Mouse (Mus musculus): ENCODE results near the gene Sqstm1. TPM values are rescaled to one million over a fixed set of nuclear protein-coding genes. Genes with fewer than 3 reads are reported as not detected.

The Sqstm1 gene
- polyA plus RNA-seq, 1 experiment from 2014 or later, result 131 TPM

DNA sequence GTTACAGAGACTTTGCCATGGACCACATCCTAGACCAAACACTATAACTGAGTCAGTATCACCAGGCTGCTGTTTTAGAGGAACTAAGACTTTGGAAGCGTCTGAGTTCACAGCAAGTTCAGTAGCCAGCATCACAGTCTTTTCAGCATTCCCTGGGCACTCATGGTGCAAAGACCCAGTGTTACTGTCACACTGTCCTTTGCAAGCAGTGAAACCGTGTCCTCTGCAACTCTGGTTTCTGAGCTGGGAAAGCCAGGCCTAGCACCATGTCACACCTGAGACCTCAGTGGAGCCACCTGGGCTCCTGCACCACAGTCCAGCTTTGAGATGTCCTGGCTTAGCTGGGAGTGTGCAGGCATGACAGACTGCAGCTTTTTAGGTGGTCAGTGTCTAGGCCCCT lies 11.7 kb downstream of the Sqstm1 start:
- no peak overlapping the region for H3K4me3 ChIP-seq
- H3K9me3 ChIP-seq, result no peaks in the 10 kb centered on the region
- no peaks in the 10 kb centered on the region for H3K27me3 ChIP-seq (replicated peaks; ENCODE audit: low read depth, poor library complexity, severe bottlenecking)
- no peak for DNase-seq (ENCODE audit: low spot score)
- 89% methylated on average over 2 of the region's 2 CpGs for WGBS
- H3K36me3 ChIP-seq (replicated peaks), result peaks cover 98% of the 10 kb centered on the region
- H3K4me1 ChIP-seq, result no peaks in the 10 kb centered on the region
- H3K27ac ChIP-seq (replicated peaks), result no peak overlapping the region

DNA sequence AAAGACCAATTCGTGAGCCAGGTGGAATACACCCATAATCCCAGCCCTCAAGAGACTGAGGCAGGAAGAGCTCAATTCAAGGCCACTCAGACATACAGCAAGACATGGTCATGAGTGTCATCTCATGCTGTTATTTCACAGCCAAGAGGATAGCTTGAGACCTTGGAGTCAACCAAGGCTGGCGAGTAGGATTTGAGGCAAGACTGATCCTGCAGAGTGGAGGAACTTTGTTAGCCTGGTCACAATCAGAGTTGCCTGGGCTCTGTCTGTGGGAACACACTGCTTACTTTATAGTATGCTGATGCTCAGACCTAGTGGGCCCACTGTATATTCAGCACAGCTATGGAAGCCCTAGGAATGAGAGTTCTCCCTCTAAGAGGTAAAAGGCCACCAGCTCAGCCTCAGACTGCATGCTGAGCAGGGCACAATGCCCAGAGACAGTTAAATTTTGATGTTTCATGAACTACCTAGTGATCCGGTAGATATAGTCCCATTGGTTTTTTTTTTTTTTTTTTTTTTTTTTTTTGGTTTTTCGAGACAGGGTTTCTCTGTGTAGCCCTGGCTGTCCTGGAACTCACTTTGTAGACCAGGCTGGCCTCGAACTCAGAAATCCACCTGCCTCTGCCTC lies 12.3 kb downstream of the Sqstm1 start:
- Histone ChIP-seq H3K4me3 (no peak overlapping the region), H3K27ac (replicated peaks) (no peak overlapping the region), H3K9me3 (no peaks in the 10 kb centered on the region), H3K36me3 (replicated peaks) (peaks cover 95% of the 10 kb centered on the region), H3K27me3 (replicated peaks; ENCODE audit: low read depth, poor library complexity, severe bottlenecking) (no peaks in the 10 kb centered on the region), H3K4me1 (no peaks in the 10 kb centered on the region)
- 95% methylated on average over 4 of the region's 5 CpGs for WGBS
- no peak for DNase-seq (ENCODE audit: low spot score)

DNA sequence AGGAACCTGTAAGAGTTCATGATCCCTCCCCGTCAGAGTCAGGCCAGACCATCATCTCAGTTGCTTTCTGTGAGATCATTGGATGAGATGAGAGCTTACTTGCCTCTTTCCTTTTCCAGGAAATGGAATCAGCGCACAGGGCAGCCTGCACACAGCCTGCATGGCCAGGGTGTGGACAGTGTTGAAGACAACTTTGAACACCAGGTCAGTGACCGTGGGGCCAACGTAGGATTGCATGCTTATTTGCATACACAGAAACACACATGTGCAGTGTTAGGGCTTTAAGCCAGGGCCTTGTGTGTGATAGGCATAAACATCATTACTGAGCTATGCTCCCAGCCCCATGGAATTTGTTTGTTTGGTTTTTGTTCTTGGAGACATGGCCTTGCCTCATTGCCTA lies 13.1 kb downstream of the Sqstm1 start:
- 92% methylated on average over 4 of the region's 4 CpGs for WGBS
- DNase-seq (ENCODE audit: low spot score), result no peak
- Histone ChIP-seq H3K27me3 (replicated peaks; ENCODE audit: low read depth, poor library complexity, severe bottlenecking) (no peaks in the 10 kb centered on the region), H3K27ac (replicated peaks) (no peak overlapping the region), H3K4me1 (no peaks in the 10 kb centered on the region), H3K9me3 (no peaks in the 10 kb centered on the region), H3K4me3 (no peak overlapping the region), H3K36me3 (replicated peaks) (peaks cover 86% of the 10 kb centered on the region)

DNA sequence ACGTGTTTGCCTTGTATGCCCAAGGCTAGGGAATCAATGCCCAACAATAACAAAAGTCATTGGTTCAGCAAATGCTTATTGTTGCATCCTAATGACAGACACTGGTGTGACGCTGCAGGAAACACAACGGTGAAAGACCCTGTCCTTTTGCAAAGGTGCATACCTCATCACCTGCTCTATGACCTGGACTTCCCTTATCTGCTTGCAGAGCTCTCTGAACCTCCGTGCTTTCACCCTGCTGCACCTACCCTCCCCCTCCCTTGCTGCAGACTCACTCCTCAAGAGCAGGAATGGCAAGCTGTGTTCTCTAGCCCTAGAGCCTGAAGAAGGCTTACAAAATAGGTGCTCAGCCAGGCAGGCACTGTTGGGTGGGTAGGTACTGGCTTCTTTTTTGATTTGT lies 15.8 kb downstream of the Sqstm1 start:
- H3K4me1 ChIP-seq, result no peaks in the 10 kb centered on the region
- H3K9me3 ChIP-seq, result no peaks in the 10 kb centered on the region
- H3K27me3 ChIP-seq (replicated peaks; ENCODE audit: low read depth, poor library complexity, severe bottlenecking), result no peaks in the 10 kb centered on the region
- no peak overlapping the region for H3K4me3 ChIP-seq
- no peak overlapping the region for H3K27ac ChIP-seq (replicated peaks)
- DNase-seq (ENCODE audit: low spot score), result no peak
- peaks cover 68% of the 10 kb centered on the region for H3K36me3 ChIP-seq (replicated peaks)
- WGBS, result 85% methylated on average over 4 of the region's 4 CpGs

DNA sequence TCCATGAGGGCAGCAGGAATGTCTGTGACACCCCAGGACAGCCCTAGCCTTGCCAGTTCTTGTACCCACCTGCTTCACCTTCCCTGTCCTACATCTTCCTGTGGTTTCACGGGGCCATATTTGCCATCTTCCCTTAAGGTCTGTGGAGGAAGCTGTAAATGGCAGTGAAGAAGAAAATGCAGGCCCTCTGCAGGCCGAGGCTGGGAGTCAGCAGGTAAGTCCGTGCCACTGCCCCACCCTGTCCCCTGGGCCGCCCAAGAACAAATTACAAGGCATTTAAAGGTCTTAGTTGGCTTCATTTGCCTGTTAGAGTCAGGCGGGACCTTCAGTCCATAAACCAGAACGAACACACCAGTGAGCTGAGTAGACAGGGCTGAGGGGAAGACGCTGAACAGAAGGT lies 16.6 kb downstream of the Sqstm1 start:
- no peaks in the 10 kb centered on the region for H3K9me3 ChIP-seq
- no peak for DNase-seq (ENCODE audit: low spot score)
- H3K27me3 ChIP-seq (replicated peaks; ENCODE audit: low read depth, poor library complexity, severe bottlenecking), result no peaks in the 10 kb centered on the region
- H3K4me1 ChIP-seq, result no peaks in the 10 kb centered on the region
- H3K36me3 ChIP-seq (replicated peaks), result peaks cover 60% of the 10 kb centered on the region
- WGBS, result 77% methylated on average over 7 of the region's 7 CpGs
- H3K4me3 ChIP-seq, result no peak overlapping the region
- H3K27ac ChIP-seq (replicated peaks), result no peak overlapping the region

DNA sequence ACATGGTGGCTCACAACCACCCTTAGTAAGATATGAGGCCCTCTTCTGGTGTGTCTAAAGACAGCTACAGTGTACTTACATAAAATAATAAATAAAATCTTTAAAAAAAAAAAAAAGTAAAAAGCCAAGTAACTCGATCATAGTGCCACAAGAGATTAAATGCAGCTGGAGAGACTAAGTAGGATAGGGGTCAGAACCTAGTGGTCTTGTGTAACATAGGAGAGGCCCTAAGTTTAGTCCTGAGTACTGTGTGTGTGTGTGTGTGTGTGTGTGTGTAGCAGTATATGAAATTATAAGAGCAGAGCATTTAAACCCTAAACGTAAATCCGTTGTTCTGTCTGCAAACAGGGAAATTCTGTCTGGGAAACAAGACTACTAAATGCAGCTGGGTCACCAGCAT lies 18.3 kb downstream of the Sqstm1 start:
- 90% methylated on average over 3 of the region's 3 CpGs for WGBS
- Histone ChIP-seq H3K27ac (replicated peaks) (no peak overlapping the region), H3K36me3 (replicated peaks) (peaks cover 49% of the 10 kb centered on the region), H3K9me3 (no peaks in the 10 kb centered on the region), H3K4me3 (no peak overlapping the region), H3K27me3 (replicated peaks; ENCODE audit: low read depth, poor library complexity, severe bottlenecking) (no peaks in the 10 kb centered on the region), H3K4me1 (no peaks in the 10 kb centered on the region)
- no peak for DNase-seq (ENCODE audit: low spot score)

DNA sequence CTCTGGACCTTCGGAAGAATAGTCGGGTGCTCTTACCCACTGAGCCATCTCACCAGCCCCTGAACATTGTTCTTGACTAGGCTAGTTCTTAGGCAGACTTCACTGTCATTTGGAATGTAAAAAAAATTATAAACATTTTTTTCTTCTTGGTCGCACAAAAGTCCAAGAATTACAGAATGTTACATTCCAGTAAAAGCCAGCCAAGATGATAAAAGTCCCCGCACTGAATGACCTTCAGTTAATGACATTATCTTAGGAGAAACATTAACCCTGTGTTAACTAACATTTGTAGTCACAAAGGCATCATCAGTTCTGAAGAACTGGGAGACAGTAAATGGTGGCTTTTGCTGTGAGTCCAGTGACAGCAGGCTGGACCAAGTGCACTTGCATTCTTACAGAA lies 20.3 kb downstream of the Sqstm1 start:
- no peaks in the 10 kb centered on the region for H3K27me3 ChIP-seq (replicated peaks; ENCODE audit: low read depth, poor library complexity, severe bottlenecking)
- H3K27ac ChIP-seq (replicated peaks), result no peak overlapping the region
- no peaks in the 10 kb centered on the region for H3K4me1 ChIP-seq
- H3K36me3 ChIP-seq (replicated peaks), result peaks cover 32% of the 10 kb centered on the region
- H3K9me3 ChIP-seq, result no peaks in the 10 kb centered on the region
- DNase-seq (ENCODE audit: low spot score), result no peak
- no peak overlapping the region for H3K4me3 ChIP-seq
- WGBS, result 87% methylated on average over 4 of the region's 4 CpGs

DNA sequence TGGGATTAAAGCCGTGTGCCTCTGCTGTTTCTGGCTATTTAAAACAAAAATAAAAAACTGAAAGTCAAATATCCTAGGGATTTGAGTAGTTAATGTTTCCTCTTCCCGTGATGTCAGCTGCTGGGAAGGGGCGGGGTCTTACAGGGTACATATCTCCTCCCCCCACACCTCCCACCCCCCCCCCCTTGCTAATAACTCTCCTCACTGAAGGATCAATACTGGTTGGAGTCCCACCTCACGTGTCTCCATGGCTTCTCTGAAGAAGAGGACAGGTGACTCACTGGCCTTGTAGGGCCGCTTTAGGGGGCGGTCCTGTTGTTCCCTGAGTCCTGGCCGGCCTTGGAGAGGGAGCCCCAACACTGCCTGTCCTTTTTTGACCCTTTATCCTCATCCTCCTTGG lies 21.9 kb downstream of the Sqstm1 start:
- H3K27ac ChIP-seq (replicated peaks), result no peak overlapping the region
- WGBS, result 79% methylated on average over 7 of the region's 7 CpGs
- no peaks in the 10 kb centered on the region for H3K9me3 ChIP-seq
- no peaks in the 10 kb centered on the region for H3K4me1 ChIP-seq
- no peak for DNase-seq (ENCODE audit: low spot score)
- no peak overlapping the region for H3K4me3 ChIP-seq
- no peaks in the 10 kb centered on the region for H3K27me3 ChIP-seq (replicated peaks; ENCODE audit: low read depth, poor library complexity, severe bottlenecking)
- peaks cover 25% of the 10 kb centered on the region; the same call in 1 of the 2 replicates for H3K36me3 ChIP-seq (replicated peaks)

DNA sequence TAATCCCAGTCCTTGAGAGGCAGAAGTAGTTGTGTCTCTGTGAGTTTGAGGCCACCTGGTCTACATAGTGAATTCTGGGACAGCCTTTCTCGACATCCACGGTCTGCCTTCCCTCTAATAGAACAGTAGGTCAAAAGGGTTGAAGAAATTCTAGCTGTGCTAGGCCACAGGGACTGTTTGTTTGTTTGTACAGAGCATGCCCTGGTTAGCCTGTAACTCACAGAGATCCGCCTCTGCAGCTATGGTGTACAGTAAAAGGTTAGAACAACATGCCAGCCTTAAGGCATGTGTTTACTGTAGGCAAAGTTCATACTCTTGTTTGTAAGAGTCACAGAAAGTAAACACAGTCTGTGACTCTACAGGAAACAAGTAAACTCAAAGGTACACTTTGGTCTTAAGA lies 25.8 kb downstream of the Sqstm1 start:
- no peak overlapping the region for H3K4me3 ChIP-seq
- WGBS, result 81% methylated on average over 3 of the region's 3 CpGs
- H3K4me1 ChIP-seq, result no peaks in the 10 kb centered on the region
- no peak for DNase-seq (ENCODE audit: low spot score)
- H3K36me3 ChIP-seq (replicated peaks), result peaks cover 32% of the 10 kb centered on the region
- no peaks in the 10 kb centered on the region for H3K27me3 ChIP-seq (replicated peaks; ENCODE audit: low read depth, poor library complexity, severe bottlenecking)
- H3K9me3 ChIP-seq, result no peaks in the 10 kb centered on the region
- no peak overlapping the region for H3K27ac ChIP-seq (replicated peaks)

DNA sequence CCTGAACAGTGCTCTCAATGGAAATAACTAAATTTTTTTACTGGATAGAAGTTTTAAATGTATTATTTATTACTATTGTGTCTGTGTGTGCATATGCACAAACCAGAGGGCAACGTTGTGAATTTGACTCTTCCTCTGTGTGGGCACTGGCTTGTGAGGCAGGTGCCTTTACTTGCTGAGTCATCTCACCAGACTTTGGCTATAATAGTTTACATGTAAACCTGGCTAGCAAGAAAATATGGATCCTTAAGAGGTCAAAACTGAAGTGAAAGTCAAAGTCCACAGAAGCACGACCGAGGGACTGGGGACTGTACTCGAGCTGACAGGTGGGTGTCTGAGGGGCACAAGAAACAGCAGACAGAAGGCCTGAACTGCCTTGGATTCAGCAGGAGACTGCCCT lies 27.9 kb downstream of the Sqstm1 start:
- Histone ChIP-seq H3K27me3 (replicated peaks; ENCODE audit: low read depth, poor library complexity, severe bottlenecking) (no peaks in the 10 kb centered on the region), H3K4me1 (no peaks in the 10 kb centered on the region), H3K4me3 (no peak overlapping the region), H3K36me3 (replicated peaks) (peaks cover 36% of the 10 kb centered on the region), H3K9me3 (no peaks in the 10 kb centered on the region), H3K27ac (replicated peaks) (no peak overlapping the region)
- WGBS, result 92% methylated on average over 4 of the region's 4 CpGs
- no peak for DNase-seq (ENCODE audit: low spot score)

DNA sequence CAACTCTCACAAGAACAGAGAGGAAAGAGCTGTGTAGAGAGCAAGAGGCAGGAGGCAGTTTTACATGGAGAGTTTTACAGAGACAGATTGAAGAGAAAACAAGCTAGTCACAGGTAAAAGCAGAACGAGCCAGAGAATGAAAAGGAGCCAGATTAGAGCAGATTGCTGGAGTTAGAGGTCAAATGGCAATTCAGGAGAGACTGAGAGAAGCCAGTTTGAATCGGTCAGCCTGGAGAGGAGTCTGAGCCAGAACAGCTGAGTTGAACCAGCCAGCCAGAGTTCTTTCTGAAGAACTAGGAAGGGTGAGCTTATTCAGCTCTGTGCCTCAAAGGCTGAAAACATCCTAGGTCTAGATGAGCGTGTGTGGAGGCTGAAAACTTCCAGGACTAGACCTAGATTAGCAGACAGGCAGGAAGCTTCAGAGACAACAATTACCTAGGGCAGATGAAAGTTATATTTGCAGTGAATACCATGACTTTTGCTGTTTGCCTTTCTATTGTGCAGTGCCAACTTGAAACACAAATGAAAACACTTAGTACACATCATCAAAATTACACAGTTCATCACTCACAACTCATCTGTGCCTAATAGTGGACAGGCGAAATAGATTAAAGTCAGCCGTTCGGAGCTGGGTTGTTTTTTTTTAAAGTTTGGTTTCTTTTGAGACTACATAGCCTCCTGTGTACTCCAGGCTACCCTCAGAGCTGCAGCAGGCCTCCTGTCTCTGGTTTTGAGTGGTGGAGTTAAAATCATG lies 30.0 kb downstream of the Sqstm1 start:
- Histone ChIP-seq H3K4me1 (peaks cover under 1% of the 10 kb centered on the region; the same call in 1 of the 2 replicates), H3K27ac (replicated peaks) (no peak overlapping the region), H3K9me3 (no peaks in the 10 kb centered on the region), H3K27me3 (replicated peaks; ENCODE audit: low read depth, poor library complexity, severe bottlenecking) (no peaks in the 10 kb centered on the region), H3K36me3 (replicated peaks) (peaks cover 41% of the 10 kb centered on the region), H3K4me3 (no peak overlapping the region)
- 75% methylated on average over 6 of the region's 6 CpGs for WGBS
- no peak for DNase-seq (ENCODE audit: low spot score)

DNA sequence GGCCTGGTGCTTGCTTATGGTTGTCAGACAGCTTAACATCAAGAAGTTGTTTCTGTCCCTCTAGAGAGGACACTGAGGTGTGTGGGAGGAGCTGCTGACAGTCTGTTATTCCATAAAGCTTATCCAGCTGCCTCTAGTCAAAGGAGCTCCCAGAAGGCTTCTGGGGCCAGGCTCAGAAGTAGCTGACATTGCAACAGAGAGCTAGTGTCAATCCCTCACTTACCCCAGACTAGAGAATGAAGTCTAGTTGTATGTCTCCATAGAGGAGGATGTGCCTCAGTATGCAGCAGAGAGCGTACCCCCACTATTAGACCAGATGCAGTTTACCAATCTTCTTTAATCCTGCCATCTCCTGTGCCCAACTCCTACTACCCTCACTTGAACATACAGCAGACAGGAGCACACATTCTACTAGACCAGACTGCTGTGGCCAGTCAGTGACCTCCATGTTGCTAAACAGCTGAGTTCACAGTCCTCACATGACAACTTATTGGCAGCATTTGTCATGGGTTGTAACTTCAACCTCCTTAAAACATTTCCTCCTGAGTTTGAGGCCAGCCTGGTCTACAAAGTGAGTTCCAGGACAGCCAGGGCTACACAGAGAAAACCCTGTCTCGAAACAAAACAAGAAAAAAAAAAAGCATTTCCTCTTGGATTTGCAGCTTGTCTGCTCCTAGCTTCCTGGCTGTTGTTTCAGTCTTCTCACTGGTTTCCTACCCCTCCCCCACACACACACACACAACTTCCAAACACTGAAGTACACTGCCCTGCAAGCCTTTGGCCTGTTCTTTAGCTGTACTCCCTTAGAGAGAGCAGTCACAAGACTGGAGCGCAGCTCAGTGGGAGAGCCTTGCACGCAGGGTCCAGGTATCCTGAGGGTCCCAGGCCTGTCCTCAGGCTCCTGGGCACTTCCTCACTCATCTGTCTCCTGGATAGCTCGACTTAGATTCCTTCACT lies 31.8 kb downstream of the Sqstm1 start:
- 73% methylated on average over 5 of the region's 5 CpGs for WGBS

More for the DNA sequence above, 31.8 kb downstream of the Sqstm1 start:
- peaks cover 33% of the 10 kb centered on the region for H3K36me3 ChIP-seq (replicated peaks)
- no peak for DNase-seq (ENCODE audit: low spot score)
- no peaks in the 10 kb centered on the region for H3K9me3 ChIP-seq
- no peaks in the 10 kb centered on the region for H3K27me3 ChIP-seq (replicated peaks; ENCODE audit: low read depth, poor library complexity, severe bottlenecking)
- H3K4me3 ChIP-seq, result no peak overlapping the region
- peaks cover 9% of the 10 kb centered on the region for H3K4me1 ChIP-seq
- no peak overlapping the region for H3K27ac ChIP-seq (replicated peaks)
